Mouse (Mus musculus): ENCODE data around the gene Tmem199. TPM values are rescaled to one million over a fixed set of nuclear protein-coding genes. Genes with fewer than 3 reads are reported as not detected.
A peak's percentile ranks its signal among the peaks of the same experiment; 100 is the strongest.

Tmem199 gene
- polyA plus RNA-seq, 1 experiment from 2014 or later: 39.8 TPM

GRCm38 (mm10) chr11:78499004-78499403 lies 13.0 kb downstream of the Tmem199 start, which contains the start of gene Vtn:
Gene Vtn, plus strand, starts transcription at chr11:78499091.
- WGBS: 59% methylated on average over 7 of the region's 7 CpGs
- DNase-seq (ENCODE audit: low spot score): no peak
- H3K9ac ChIP-seq (ENCODE audit: low read depth, low read length): peak within 1 kb of the TSS; percentile 60

GRCm38 (mm10) chr11:78497544-78498522 lies 14.1 kb downstream of the Tmem199 start, which contains the start of gene Sarm1:
Gene Sarm1, minus strand, starts transcription at chr11:78497754.
- WGBS: 3% methylated on average over 31 of the region's 36 CpGs
- Histone ChIP-seq H3K27ac (replicated peaks; ENCODE audit: low read depth, low read length) (peak within 1 kb of the TSS; percentile 10; the same call in 1 of the 2 replicates), H3K4me1 (ENCODE audit: control insufficient read depth, insufficient read depth, low read length) (peaks cover 12% of the 10 kb centered on the region; the same call in 1 of the 2 replicates), H3K9me3 (ENCODE audit: control insufficient read depth, low read length) (no peaks in the 10 kb centered on the region), H3K4me2 (ENCODE audit: low read depth, low read length) (peak within 1 kb of the TSS; percentile 97), H3K36me3 (ENCODE audit: control insufficient read depth, insufficient read depth, low read length) (no peaks in the 10 kb centered on the region), H3K9ac (ENCODE audit: low read depth, low read length) (peak within 1 kb of the TSS; percentile 60), H3K4me3 (ENCODE audit: low read depth, low read length) (peak within 1 kb of the TSS; percentile 50), H3K27me3 (replicated peaks; ENCODE audit: control insufficient read depth, insufficient read depth, low read length) (peaks cover 28% of the 10 kb centered on the region)
- ATAC-seq (ENCODE audit: low read depth) (peak; percentile 98), DNase-seq (ENCODE audit: low spot score) (peak; percentile 97)

More at GRCm38 (mm10) chr11:78499004-78499403, 13.0 kb downstream of the Tmem199 start, which contains the start of gene Vtn:
- H3K36me3 ChIP-seq (ENCODE audit: control insufficient read depth, insufficient read depth, low read length): no peaks in the 10 kb centered on the region
- no peak within 1 kb of the TSS; the same call in 1 of the 2 replicates for H3K27ac ChIP-seq (replicated peaks; ENCODE audit: low read depth, low read length)
- peak within 1 kb of the TSS; percentile 50 for H3K4me3 ChIP-seq (ENCODE audit: low read depth, low read length)
- ATAC-seq (ENCODE audit: low read depth): no peak
- H3K4me2 ChIP-seq (ENCODE audit: low read depth, low read length): peak within 1 kb of the TSS; percentile 97
- no peaks in the 10 kb centered on the region for H3K9me3 ChIP-seq (ENCODE audit: control insufficient read depth, low read length)
- H3K4me1 ChIP-seq (ENCODE audit: control insufficient read depth, insufficient read depth, low read length): peaks cover 12% of the 10 kb centered on the region; the same call in 1 of the 2 replicates
- peaks cover 28% of the 10 kb centered on the region for H3K27me3 ChIP-seq (replicated peaks; ENCODE audit: control insufficient read depth, insufficient read depth, low read length)

- peak; percentile 22 for DNase-seq (ENCODE audit: low spot score)
- peak overlapping the region; percentile 97 for H3K4me2 ChIP-seq (ENCODE audit: low read depth, low read length)
- H3K27me3 ChIP-seq (replicated peaks; ENCODE audit: control insufficient read depth, insufficient read depth, low read length): peaks cover 28% of the 10 kb centered on the region
- H3K4me1 ChIP-seq (ENCODE audit: control insufficient read depth, insufficient read depth, low read length): peaks cover 12% of the 10 kb centered on the region; the same call in 1 of the 2 replicates
- ATAC-seq (ENCODE audit: low read depth): peak; percentile 50
- H3K27ac ChIP-seq (replicated peaks; ENCODE audit: low read depth, low read length): 0 out of 2 replicates have a peak overlapping the region, but pooled peaks have one; percentile 10
- H3K9ac ChIP-seq (ENCODE audit: low read depth, low read length): peak overlapping the region; percentile 60
- H3K36me3 ChIP-seq (ENCODE audit: control insufficient read depth, insufficient read depth, low read length): no peaks in the 10 kb centered on the region
- under 1% methylated on average over 42 of the region's 44 CpGs for WGBS
- H3K9me3 ChIP-seq (ENCODE audit: control insufficient read depth, low read length): no peaks in the 10 kb centered on the region
- H3K4me3 ChIP-seq (ENCODE audit: low read depth, low read length): peak overlapping the region; percentile 50
Measured at GRCm38 (mm10) chr11:78497071-78497541, 14.9 kb downstream of the Tmem199 start.

- Histone ChIP-seq H3K4me1 (ENCODE audit: control insufficient read depth, insufficient read depth, low read length) (peaks cover 12% of the 10 kb centered on the region; the same call in 1 of the 2 replicates), H3K9ac (ENCODE audit: low read depth, low read length) (no peak overlapping the region), H3K4me2 (ENCODE audit: low read depth, low read length) (no peak overlapping the region), H3K27ac (replicated peaks; ENCODE audit: low read depth, low read length) (no peak overlapping the region), H3K4me3 (ENCODE audit: low read depth, low read length) (no peak overlapping the region), H3K27me3 (replicated peaks; ENCODE audit: control insufficient read depth, insufficient read depth, low read length) (peaks cover 35% of the 10 kb centered on the region), H3K9me3 (ENCODE audit: control insufficient read depth, low read length) (no peaks in the 10 kb centered on the region), H3K36me3 (ENCODE audit: control insufficient read depth, insufficient read depth, low read length) (no peaks in the 10 kb centered on the region)
- no peak for ATAC-seq (ENCODE audit: low read depth)
- 4% methylated on average over 6 of the region's 6 CpGs for WGBS
- DNase-seq (ENCODE audit: low spot score): peak; percentile 69
Measured at GRCm38 (mm10) chr11:78495904-78496303, 16.1 kb downstream of the Tmem199 start.

GRCm38 (mm10) chr11:78490781-78491241 lies 21.2 kb downstream of the Tmem199 start:
- H3K4me3 ChIP-seq (ENCODE audit: low read depth, low read length): peak overlapping the region; percentile 28
- WGBS: 12% methylated on average over 34 of the region's 48 CpGs
- no peaks in the 10 kb centered on the region for H3K36me3 ChIP-seq (ENCODE audit: control insufficient read depth, insufficient read depth, low read length)
- H3K27me3 ChIP-seq (replicated peaks; ENCODE audit: control insufficient read depth, insufficient read depth, low read length): peaks cover 57% of the 10 kb centered on the region
- peak; percentile 63 for ATAC-seq (ENCODE audit: low read depth)
- H3K9ac ChIP-seq (ENCODE audit: low read depth, low read length): 0 out of 2 replicates have a peak overlapping the region, but pooled peaks have one; percentile 10
- no peaks in the 10 kb centered on the region for H3K4me1 ChIP-seq (ENCODE audit: control insufficient read depth, insufficient read depth, low read length)
- DNase-seq (ENCODE audit: low spot score): peak; percentile 59
- H3K4me2 ChIP-seq (ENCODE audit: low read depth, low read length): peak overlapping the region; percentile 49
- H3K9me3 ChIP-seq (ENCODE audit: control insufficient read depth, low read length): no peaks in the 10 kb centered on the region
- no peak overlapping the region for H3K27ac ChIP-seq (replicated peaks; ENCODE audit: low read depth, low read length)

GRCm38 (mm10) chr11:78488168-78488567 lies 23.8 kb downstream of the Tmem199 start:
- H3K36me3 ChIP-seq (ENCODE audit: control insufficient read depth, insufficient read depth, low read length): no peaks in the 10 kb centered on the region
- H3K4me2 ChIP-seq (ENCODE audit: low read depth, low read length): no peak overlapping the region
- no peak; the same call in 1 of the 2 replicates for ATAC-seq (ENCODE audit: low read depth)
- peak; percentile 40 for DNase-seq (ENCODE audit: low spot score)
- no peak overlapping the region for H3K4me3 ChIP-seq (ENCODE audit: low read depth, low read length)
- H3K27me3 ChIP-seq (replicated peaks; ENCODE audit: control insufficient read depth, insufficient read depth, low read length): peaks cover 54% of the 10 kb centered on the region
- H3K9ac ChIP-seq (ENCODE audit: low read depth, low read length): no peak overlapping the region
- WGBS: under 1% methylated on average over 8 of the region's 8 CpGs
- H3K27ac ChIP-seq (replicated peaks; ENCODE audit: low read depth, low read length): no peak overlapping the region
- H3K4me1 ChIP-seq (ENCODE audit: control insufficient read depth, insufficient read depth, low read length): no peaks in the 10 kb centered on the region
- no peaks in the 10 kb centered on the region for H3K9me3 ChIP-seq (ENCODE audit: control insufficient read depth, low read length)

GRCm38 (mm10) chr11:78483639-78484038 lies 28.3 kb downstream of the Tmem199 start:
- H3K36me3 ChIP-seq (ENCODE audit: control insufficient read depth, insufficient read depth, low read length): no peaks in the 10 kb centered on the region
- ATAC-seq (ENCODE audit: low read depth) (no peak), DNase-seq (ENCODE audit: low spot score) (no peak)
- H3K9ac ChIP-seq (ENCODE audit: low read depth, low read length): no peak overlapping the region
- H3K27me3 ChIP-seq (replicated peaks; ENCODE audit: control insufficient read depth, insufficient read depth, low read length): peaks cover 22% of the 10 kb centered on the region
- no peak overlapping the region for H3K4me2 ChIP-seq (ENCODE audit: low read depth, low read length)
- no peaks in the 10 kb centered on the region for H3K9me3 ChIP-seq (ENCODE audit: control insufficient read depth, low read length)
- H3K4me1 ChIP-seq (ENCODE audit: control insufficient read depth, insufficient read depth, low read length): no peaks in the 10 kb centered on the region
- H3K27ac ChIP-seq (replicated peaks; ENCODE audit: low read depth, low read length): no peak overlapping the region
- no peak overlapping the region for H3K4me3 ChIP-seq (ENCODE audit: low read depth, low read length)
- 62% methylated on average over 7 of the region's 7 CpGs for whole genome bisulfite sequencing

- WGBS: 78% methylated on average over 3 of the region's 3 CpGs
- no peak overlapping the region for H3K4me2 ChIP-seq (ENCODE audit: low read depth, low read length)
- no peak overlapping the region for H3K27ac ChIP-seq (replicated peaks; ENCODE audit: low read depth, low read length)
- no peak overlapping the region for H3K4me3 ChIP-seq (ENCODE audit: low read depth, low read length)
- H3K27me3 ChIP-seq (replicated peaks; ENCODE audit: control insufficient read depth, insufficient read depth, low read length): no peaks in the 10 kb centered on the region
- no peaks in the 10 kb centered on the region for H3K9me3 ChIP-seq (ENCODE audit: control insufficient read depth, low read length)
- H3K4me1 ChIP-seq (ENCODE audit: control insufficient read depth, insufficient read depth, low read length): no peaks in the 10 kb centered on the region
- DNase-seq (ENCODE audit: low spot score): no peak
- no peaks in the 10 kb centered on the region for H3K36me3 ChIP-seq (ENCODE audit: control insufficient read depth, insufficient read depth, low read length)
- ATAC-seq (ENCODE audit: low read depth): no peak
- no peak overlapping the region for H3K9ac ChIP-seq (ENCODE audit: low read depth, low read length)
Measured at GRCm38 (mm10) chr11:78475289-78475688, 36.7 kb downstream of the Tmem199 start.
